Mouse (Mus musculus): ENCODE data around the gene 9030025P20Rik. TPM values are rescaled to one million over a fixed set of nuclear protein-coding genes. Genes with fewer than 3 reads are reported as not detected.
"Not testable (repeated sequence)": the region's sequence is repeated elsewhere in the genome, so short reads cannot be mapped to it uniquely, and the experiment has no call there.

Gene 9030025P20Rik
- polyA plus RNA-seq, 2 experiments, result 3.4 to 5.3 TPM

DNA sequence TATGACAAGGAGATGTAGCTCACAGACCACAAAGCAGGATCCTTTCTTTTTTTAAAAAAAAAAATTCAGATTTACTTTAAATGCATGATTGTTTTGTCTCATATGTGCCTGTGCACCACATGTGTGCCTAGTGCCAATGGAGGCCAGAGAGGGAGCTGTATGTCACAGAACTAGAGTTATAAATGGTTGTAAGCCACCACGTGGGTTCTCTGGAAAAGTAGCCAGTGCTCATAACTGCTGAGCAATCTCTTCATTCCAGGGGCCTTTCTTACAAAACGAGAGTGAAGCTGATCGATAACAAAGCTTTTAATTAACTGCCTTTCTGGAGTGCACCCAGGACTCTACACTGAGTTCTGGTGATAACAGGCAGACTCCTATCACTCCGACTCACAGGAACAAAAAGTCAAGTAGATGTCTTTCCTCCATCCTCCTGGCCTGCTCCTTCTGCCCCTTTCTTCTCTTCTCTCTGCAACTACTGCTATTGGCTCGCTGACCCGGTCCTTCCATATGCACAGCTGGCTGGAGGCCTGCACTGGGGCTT is 9.8 kb upstream of the 9030025P20Rik start:
- not testable (repeated sequence) for H3K27me3 ChIP-seq (ENCODE audit: control insufficient read depth, insufficient read depth, low read length); H3K4me1 ChIP-seq (replicated peaks; ENCODE audit: control insufficient read depth in 2 of 2, insufficient read depth in 2 of 2, low read length in 1 of 2); DNase-seq (ENCODE audit: low read depth in 3 of 3, low spot score in 3 of 3); H3K4me3 ChIP-seq (ENCODE audit: insufficient read depth in 1 of 2, low read depth in 2 of 2, low read length in 2 of 2); H3K4me2 ChIP-seq (ENCODE audit: low read depth); H3K9ac ChIP-seq (replicated peaks); H3K9me3 ChIP-seq (ENCODE audit: control insufficient read depth, low read length); H3K36me3 ChIP-seq (replicated peaks; ENCODE audit: control insufficient read depth, insufficient read depth, low read depth); H3K27ac ChIP-seq
- peak; percentile 83 for ATAC-seq (ENCODE audit: insufficient read depth)
- no CpG with 5 or more reads among the region's 6 CpGs for WGBS (ENCODE audit: insufficient replicate concordance)

DNA sequence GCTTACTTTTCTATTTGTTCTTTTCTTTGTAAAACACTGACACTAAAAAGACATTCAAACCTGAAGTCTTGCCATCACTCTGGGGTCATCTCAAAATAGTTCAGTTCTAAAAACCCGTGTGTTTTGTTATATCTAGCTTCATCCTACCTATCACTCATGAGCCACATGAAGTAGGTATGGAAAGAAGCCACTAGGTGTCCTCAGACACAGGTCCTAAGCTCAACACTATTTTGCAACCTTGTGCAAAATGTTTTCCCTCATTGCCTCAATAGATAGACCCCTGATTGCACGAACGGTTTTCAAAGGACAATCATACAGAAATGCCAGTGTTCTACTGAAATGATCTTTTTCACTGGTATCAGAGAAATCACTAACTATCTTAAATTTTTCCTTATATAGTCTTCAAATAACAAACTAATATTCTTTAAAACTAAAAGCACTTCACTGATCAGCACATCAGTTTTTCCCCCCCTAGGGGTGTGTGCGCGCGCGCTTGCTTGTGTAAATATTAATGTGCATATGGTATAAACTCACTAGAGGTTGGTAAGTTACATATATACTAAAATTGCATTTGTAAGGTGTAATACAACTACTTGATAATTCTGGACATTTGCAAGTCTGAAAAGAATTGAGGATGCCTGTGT is 428 bp upstream of the 9030025P20Rik start:
- H3K27ac ChIP-seq; DNase-seq (ENCODE audit: low read depth in 3 of 3, low spot score in 3 of 3); H3K27me3 ChIP-seq (ENCODE audit: control insufficient read depth, insufficient read depth, low read length); H3K9ac ChIP-seq (replicated peaks); H3K36me3 ChIP-seq (replicated peaks; ENCODE audit: control insufficient read depth, insufficient read depth, low read depth); H3K4me1 ChIP-seq (replicated peaks; ENCODE audit: control insufficient read depth in 2 of 2, insufficient read depth in 2 of 2, low read length in 1 of 2); H3K9me3 ChIP-seq (ENCODE audit: control insufficient read depth, low read length): not testable (repeated sequence)
- 0% methylated on average over 4 of the region's 7 CpGs for WGBS (ENCODE audit: insufficient replicate concordance)
- peak overlapping the region; percentile 41; the same call in 1 of the 2 replicates for H3K4me2 ChIP-seq (ENCODE audit: low read depth)
- peak; percentile 25; the same call in 1 of the 2 replicates for ATAC-seq (ENCODE audit: insufficient read depth)
- 0 out of 4 replicates have a peak overlapping the region, but pooled peaks of 1 of the 2 experiments have one; percentile 21 for H3K4me3 ChIP-seq (ENCODE audit: insufficient read depth in 1 of 2, low read depth in 2 of 2, low read length in 2 of 2)

DNA sequence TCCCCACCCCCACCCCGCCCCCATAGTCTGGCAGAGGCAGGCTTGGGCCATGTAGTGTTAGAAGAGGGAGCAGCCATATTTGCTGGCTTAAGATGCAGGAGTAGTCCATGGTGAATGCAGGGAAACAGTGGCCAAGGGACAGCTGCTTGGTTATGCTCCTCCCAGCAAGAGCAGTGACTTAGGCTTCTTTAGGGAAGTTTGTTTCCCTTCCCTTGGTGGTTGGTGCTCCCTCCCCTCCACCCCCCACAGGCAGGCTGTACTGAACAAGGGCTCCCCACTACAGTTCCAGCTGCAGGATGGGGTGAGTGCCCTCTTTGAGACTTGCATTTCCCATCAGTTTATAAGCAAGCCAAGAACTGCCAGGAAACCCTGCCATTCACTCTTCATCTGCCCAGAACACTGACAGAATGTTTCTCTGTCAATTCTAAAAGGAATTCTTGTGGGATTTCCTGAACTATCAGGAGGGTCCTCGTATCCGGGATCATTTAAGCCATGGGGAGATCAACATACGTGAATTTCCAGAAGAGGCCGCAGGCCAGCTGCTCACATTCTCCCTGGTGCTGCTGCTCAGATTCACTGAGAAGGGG is 11.9 kb downstream of the 9030025P20Rik start:
- not testable (repeated sequence) for H3K4me3 ChIP-seq (ENCODE audit: insufficient read depth in 1 of 2, low read depth in 2 of 2, low read length in 2 of 2); H3K9me3 ChIP-seq (ENCODE audit: control insufficient read depth, low read length); DNase-seq (ENCODE audit: low read depth in 3 of 3, low spot score in 3 of 3); H3K36me3 ChIP-seq (replicated peaks; ENCODE audit: control insufficient read depth, insufficient read depth, low read depth); H3K9ac ChIP-seq (replicated peaks); H3K27me3 ChIP-seq (ENCODE audit: control insufficient read depth, insufficient read depth, low read length); H3K27ac ChIP-seq; H3K4me2 ChIP-seq (ENCODE audit: low read depth); ATAC-seq (ENCODE audit: insufficient read depth); H3K4me1 ChIP-seq (replicated peaks; ENCODE audit: control insufficient read depth in 2 of 2, insufficient read depth in 2 of 2, low read length in 1 of 2)
- 90% methylated on average over 4 of the region's 5 CpGs for WGBS (ENCODE audit: insufficient replicate concordance)

DNA sequence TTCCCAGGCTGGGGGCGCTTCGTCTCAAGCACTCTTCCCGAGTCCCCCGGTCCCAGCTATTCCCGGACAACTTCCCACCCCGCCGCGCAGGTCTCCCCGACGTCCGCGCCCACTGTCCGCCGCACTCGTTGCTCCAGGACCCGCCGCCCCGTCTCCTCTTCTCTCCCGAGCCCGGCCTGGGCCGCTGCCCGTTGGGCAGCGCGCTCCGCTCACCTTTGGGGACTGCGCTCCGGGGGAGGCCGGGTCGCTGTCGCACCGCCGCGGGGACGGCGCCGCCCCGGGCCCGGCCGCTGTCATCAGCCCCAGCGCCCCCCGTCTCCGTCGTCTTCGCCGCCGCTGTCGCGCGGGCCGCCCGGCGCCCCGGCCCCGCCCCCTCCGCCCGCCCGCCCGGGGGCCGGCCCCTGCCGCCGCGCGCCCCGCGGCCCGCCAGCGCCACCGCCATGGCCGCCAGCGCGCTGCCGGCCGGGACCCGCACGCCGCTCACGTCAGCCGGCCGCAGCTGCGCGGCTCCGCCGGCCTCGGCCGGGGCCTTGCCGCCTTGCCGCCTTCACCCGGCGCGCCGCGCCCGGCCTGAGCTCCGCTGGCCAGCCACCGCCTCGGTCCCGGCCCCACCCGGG is 14.4 kb downstream of the 9030025P20Rik start:
- WGBS (ENCODE audit: insufficient replicate concordance), result no CpG with 5 or more reads among the region's 98 CpGs
- H3K36me3 ChIP-seq (replicated peaks; ENCODE audit: control insufficient read depth, insufficient read depth, low read depth); H3K4me3 ChIP-seq (ENCODE audit: insufficient read depth in 1 of 2, low read depth in 2 of 2, low read length in 2 of 2); H3K9me3 ChIP-seq (ENCODE audit: control insufficient read depth, low read length); H3K27ac ChIP-seq; H3K4me1 ChIP-seq (replicated peaks; ENCODE audit: control insufficient read depth in 2 of 2, insufficient read depth in 2 of 2, low read length in 1 of 2); H3K27me3 ChIP-seq (ENCODE audit: control insufficient read depth, insufficient read depth, low read length); H3K4me2 ChIP-seq (ENCODE audit: low read depth); DNase-seq (ENCODE audit: low read depth in 3 of 3, low spot score in 3 of 3); H3K9ac ChIP-seq (replicated peaks): not testable (repeated sequence)
- peak; percentile 75 for ATAC-seq (ENCODE audit: insufficient read depth)

DNA sequence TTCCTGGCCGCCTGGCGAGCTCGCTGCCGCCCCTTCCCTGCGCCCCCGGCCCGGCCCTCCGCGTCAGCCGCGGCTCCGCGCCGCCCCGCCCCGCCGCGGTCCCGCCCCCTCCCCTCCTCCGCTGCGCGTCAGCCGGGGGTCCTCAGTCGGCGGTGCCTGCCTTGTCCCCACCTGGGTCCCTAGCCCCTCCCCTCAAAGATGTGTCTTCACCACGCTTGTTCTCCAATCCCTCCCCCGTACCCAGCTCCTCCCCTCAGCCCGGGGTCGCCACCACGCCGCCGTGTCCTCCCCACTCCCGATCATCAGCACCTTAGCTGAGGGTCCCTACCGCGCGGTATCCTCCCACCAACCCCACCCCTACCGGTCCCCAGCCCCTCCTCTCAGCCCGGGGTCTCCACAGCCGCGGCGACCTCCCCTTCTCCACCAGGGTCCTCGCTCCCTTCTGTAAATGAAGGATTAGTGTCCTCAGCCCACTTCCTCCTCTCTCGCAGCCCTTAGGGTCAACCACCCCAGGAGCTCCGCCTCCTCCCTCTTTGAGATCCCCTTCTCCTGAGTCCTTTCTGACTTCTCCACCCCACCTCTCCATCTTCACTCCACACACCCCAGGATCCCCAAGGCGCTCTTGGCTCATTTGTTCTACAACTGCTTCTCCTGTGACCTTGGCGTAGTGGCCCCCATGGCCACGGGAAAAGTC is 15.0 kb downstream of the 9030025P20Rik start:
- not testable (repeated sequence) for H3K9me3 ChIP-seq (ENCODE audit: control insufficient read depth, low read length); H3K36me3 ChIP-seq (replicated peaks; ENCODE audit: control insufficient read depth, insufficient read depth, low read depth); H3K27ac ChIP-seq; H3K9ac ChIP-seq (replicated peaks); H3K4me1 ChIP-seq (replicated peaks; ENCODE audit: control insufficient read depth in 2 of 2, insufficient read depth in 2 of 2, low read length in 1 of 2); H3K4me3 ChIP-seq (ENCODE audit: insufficient read depth in 1 of 2, low read depth in 2 of 2, low read length in 2 of 2); DNase-seq (ENCODE audit: low read depth in 3 of 3, low spot score in 3 of 3); H3K4me2 ChIP-seq (ENCODE audit: low read depth); H3K27me3 ChIP-seq (ENCODE audit: control insufficient read depth, insufficient read depth, low read length)
- ATAC-seq (ENCODE audit: insufficient read depth), result peak; percentile 57
- WGBS (ENCODE audit: insufficient replicate concordance), result no CpG with 5 or more reads among the region's 47 CpGs

DNA sequence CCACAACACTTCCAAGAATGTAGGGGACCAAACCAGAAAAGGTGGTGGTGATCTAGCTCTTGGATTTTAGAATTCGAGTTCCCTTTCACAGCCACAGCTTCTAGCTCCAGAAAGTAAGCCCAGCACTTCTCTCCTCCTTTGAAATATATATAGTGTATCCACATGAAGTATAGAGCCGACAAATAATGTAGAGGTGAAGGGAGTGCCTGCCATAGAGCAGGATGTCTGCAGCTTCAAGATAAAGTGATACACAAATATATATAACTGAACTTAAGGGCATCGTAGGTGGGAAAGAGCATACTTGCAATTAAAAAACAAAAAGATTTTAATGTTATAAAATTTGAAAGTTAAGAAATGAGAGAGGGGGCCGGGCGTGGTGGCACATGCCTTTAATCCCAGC is 15.9 kb downstream of the 9030025P20Rik start:
- H3K36me3 ChIP-seq (replicated peaks; ENCODE audit: control insufficient read depth, insufficient read depth, low read depth); H3K9ac ChIP-seq (replicated peaks); H3K9me3 ChIP-seq (ENCODE audit: control insufficient read depth, low read length); H3K4me3 ChIP-seq (ENCODE audit: insufficient read depth in 1 of 2, low read depth in 2 of 2, low read length in 2 of 2); H3K4me1 ChIP-seq (replicated peaks; ENCODE audit: control insufficient read depth in 2 of 2, insufficient read depth in 2 of 2, low read length in 1 of 2); H3K27ac ChIP-seq; H3K4me2 ChIP-seq (ENCODE audit: low read depth); ATAC-seq (ENCODE audit: insufficient read depth); DNase-seq (ENCODE audit: low read depth in 3 of 3, low spot score in 3 of 3); H3K27me3 ChIP-seq (ENCODE audit: control insufficient read depth, insufficient read depth, low read length): not testable (repeated sequence)
- WGBS (ENCODE audit: insufficient replicate concordance), result no CpG with 5 or more reads among the region's 5 CpGs

DNA sequence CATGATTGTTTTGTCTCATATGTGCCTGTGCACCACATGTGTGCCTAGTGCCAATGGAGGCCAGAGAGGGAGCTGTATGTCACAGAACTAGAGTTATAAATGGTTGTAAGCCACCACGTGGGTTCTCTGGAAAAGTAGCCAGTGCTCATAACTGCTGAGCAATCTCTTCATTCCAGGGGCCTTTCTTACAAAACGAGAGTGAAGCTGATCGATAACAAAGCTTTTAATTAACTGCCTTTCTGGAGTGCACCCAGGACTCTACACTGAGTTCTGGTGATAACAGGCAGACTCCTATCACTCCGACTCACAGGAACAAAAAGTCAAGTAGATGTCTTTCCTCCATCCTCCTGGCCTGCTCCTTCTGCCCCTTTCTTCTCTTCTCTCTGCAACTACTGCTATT is 21.8 kb downstream of the 9030025P20Rik start:
- WGBS (ENCODE audit: insufficient replicate concordance), result no CpG with 5 or more reads among the region's 4 CpGs
- ATAC-seq (ENCODE audit: insufficient read depth), result peak; percentile 82
- not testable (repeated sequence) for DNase-seq (ENCODE audit: low read depth in 3 of 3, low spot score in 3 of 3)

More for the DNA sequence above, 21.8 kb downstream of the 9030025P20Rik start:
- H3K4me2 ChIP-seq (ENCODE audit: low read depth); H3K9me3 ChIP-seq (ENCODE audit: control insufficient read depth, low read length); H3K4me3 ChIP-seq (ENCODE audit: insufficient read depth in 1 of 2, low read depth in 2 of 2, low read length in 2 of 2); H3K27ac ChIP-seq; H3K9ac ChIP-seq (replicated peaks); H3K27me3 ChIP-seq (ENCODE audit: control insufficient read depth, insufficient read depth, low read length); H3K4me1 ChIP-seq (replicated peaks; ENCODE audit: control insufficient read depth in 2 of 2, insufficient read depth in 2 of 2, low read length in 1 of 2); H3K36me3 ChIP-seq (replicated peaks; ENCODE audit: control insufficient read depth, insufficient read depth, low read depth): not testable (repeated sequence)

Measured in liver, embryonic 14.5 days (tissue).